Mouse (Mus musculus): ENCODE data around the gene Nox3. TPM values are rescaled to one million over a fixed set of nuclear protein-coding genes. Genes with fewer than 3 reads are reported as not detected.
A peak's percentile ranks its signal among the peaks of the same experiment; 100 is the strongest.

Nox3 gene
- polyA plus RNA-seq, 1 experiment = not detected

DNA sequence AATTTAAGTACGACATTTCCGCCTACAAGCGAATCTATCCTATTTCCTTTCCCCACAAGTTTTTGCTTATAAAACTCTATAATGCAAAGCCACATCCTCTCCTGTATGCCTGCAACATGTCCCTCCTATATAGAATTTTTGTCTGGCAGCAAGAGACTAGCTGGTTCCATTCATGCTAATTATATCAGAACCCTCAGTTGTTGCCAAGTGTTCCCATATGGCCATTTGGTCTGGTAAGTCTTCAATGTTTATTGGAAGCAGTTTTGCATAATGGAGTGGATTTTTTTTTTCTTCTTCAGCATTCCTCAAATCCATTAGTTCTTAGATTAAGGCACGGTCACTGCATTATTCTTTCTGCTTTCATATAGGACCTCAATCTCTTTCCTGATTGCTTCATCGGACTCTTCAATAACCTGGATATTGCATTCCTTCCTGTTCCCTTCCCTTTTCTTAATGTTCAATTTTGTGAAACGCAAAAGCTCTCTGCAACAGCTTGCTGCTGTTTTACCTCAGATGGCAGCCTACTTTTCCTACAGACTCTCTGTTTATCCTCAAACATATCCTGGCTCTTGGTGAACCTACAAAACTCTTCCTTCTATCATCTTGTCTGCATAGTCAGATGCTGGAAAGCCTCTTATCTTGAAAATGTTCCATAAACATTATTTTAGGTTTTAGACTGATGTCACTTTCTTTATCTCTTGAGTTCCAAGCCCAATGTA lies 92.9 kb downstream of the Nox3 start:
- Histone ChIP-seq H3K4me3 (replicated peaks; ENCODE audit: insufficient read depth, low read depth, low read length) (no peak overlapping the region), H3K27me3 (ENCODE audit: control insufficient read depth, insufficient read depth, low read length) (no peaks in the 10 kb centered on the region), H3K27ac (ENCODE audit: insufficient read depth, low read length) (no peak overlapping the region), H3K4me1 (ENCODE audit: control insufficient read depth, insufficient read depth, low read length) (0 out of 2 replicates have a peak, but pooled peaks cover 2% of the 10 kb centered on the region)
- no peak for TF ChIP-seq CTCF (IDR thresholded peaks at IDR 0.05; ENCODE audit: borderline replicate concordance, insufficient read depth, low read depth, low read length)
- no peak for TF ChIP-seq POLR2A (IDR thresholded peaks at IDR 0.05; ENCODE audit: borderline replicate concordance, insufficient read depth, low read length)
- 62% methylated on average over 6 of the region's 6 CpGs for WGBS
- DNase-seq = peak in 1 of 2 experiments; percentile 74

DNA sequence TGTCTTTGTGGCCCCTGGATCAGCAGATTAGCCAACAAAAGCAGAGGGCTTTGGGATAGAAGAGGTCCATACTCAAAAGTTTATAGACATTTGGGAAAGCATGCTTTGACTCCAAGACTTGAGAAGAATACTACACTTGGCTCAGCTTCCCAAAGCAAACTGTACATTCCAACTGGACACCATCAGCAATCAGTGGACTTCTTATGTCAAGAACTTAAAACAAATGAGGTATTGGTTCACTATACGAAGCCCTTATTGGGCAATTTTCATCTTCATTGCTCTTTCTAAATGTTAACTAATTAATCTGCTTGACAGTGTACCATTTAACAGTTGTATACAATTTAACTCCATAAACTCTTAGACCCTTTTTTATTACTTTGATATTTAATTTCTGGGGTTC lies 97.7 kb downstream of the Nox3 start:
- no peaks in the 10 kb centered on the region for H3K27me3 ChIP-seq (ENCODE audit: control insufficient read depth, insufficient read depth, low read length)
- TF ChIP-seq POLR2A (IDR thresholded peaks at IDR 0.05; ENCODE audit: borderline replicate concordance, insufficient read depth, low read length) (no peak), CTCF (IDR thresholded peaks at IDR 0.05; ENCODE audit: borderline replicate concordance, insufficient read depth, low read depth, low read length) (no peak)
- H3K27ac ChIP-seq (ENCODE audit: insufficient read depth, low read length) = no peak overlapping the region
- H3K4me3 ChIP-seq (replicated peaks; ENCODE audit: insufficient read depth, low read depth, low read length) = no peak overlapping the region
- 89% methylated on average over 1 of the region's 1 CpGs for WGBS
- 0 out of 2 replicates have a peak, but pooled peaks cover 2% of the 10 kb centered on the region for H3K4me1 ChIP-seq (ENCODE audit: control insufficient read depth, insufficient read depth, low read length)
- no peak for DNase-seq

DNA sequence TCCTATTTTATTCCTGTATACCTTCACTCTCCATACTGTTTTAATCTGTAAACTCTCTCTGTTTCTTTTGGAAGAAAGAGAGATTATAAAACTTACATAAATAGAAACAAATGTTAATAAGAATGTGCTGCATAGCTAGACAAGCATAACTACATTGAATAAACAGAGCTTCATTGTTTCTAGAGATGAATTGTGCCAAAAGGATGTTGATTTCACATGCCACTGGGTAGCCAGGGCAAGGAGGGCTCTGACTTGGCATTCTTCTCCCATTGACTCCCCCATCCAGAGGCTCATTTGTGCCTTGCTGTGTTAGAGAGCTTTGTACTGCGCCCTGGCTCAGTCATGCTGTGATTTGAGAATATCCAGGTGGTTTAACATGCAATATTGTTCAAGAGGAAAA lies 98.2 kb downstream of the Nox3 start:
- TF ChIP-seq POLR2A (IDR thresholded peaks at IDR 0.05; ENCODE audit: borderline replicate concordance, insufficient read depth, low read length) (no peak), CTCF (IDR thresholded peaks at IDR 0.05; ENCODE audit: borderline replicate concordance, insufficient read depth, low read depth, low read length) (no peak)
- Histone ChIP-seq H3K4me1 (ENCODE audit: control insufficient read depth, insufficient read depth, low read length) (0 out of 2 replicates have a peak, but pooled peaks cover 2% of the 10 kb centered on the region), H3K27ac (ENCODE audit: insufficient read depth, low read length) (no peak overlapping the region), H3K4me3 (replicated peaks; ENCODE audit: insufficient read depth, low read depth, low read length) (no peak overlapping the region), H3K27me3 (ENCODE audit: control insufficient read depth, insufficient read depth, low read length) (no peaks in the 10 kb centered on the region)
- no peak for DNase-seq
- WGBS = 51% methylated on average over 1 of the region's 1 CpGs

DNA sequence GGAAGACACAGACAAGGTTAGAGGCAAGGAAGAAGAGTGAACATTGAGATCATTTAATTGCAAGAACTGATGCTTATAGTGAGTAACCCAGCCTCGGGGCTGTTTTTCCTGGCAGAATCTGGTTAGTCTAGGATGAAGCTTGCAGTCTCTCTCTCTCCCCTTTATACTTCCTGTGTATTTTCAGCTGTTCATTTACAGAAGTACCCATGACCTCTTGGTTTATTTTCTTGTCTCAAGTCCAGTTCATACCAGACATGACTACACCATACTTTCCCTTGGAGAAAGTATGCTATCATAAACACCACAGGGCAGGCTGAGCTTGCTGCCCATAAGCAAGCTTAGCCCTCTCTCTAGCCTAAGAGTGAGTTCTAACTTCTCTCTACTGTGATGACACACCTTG lies 98.9 kb downstream of the Nox3 start:
- Histone ChIP-seq H3K4me3 (replicated peaks; ENCODE audit: insufficient read depth, low read depth, low read length) (no peak overlapping the region), H3K4me1 (ENCODE audit: control insufficient read depth, insufficient read depth, low read length) (no peaks in the 10 kb centered on the region), H3K27me3 (ENCODE audit: control insufficient read depth, insufficient read depth, low read length) (no peaks in the 10 kb centered on the region), H3K27ac (ENCODE audit: insufficient read depth, low read length) (no peak overlapping the region)
- WGBS = 68% methylated on average over 1 of the region's 1 CpGs
- no peak for DNase-seq
- no peak for TF ChIP-seq POLR2A (IDR thresholded peaks at IDR 0.05; ENCODE audit: borderline replicate concordance, insufficient read depth, low read length)
- no peak for TF ChIP-seq CTCF (IDR thresholded peaks at IDR 0.05; ENCODE audit: borderline replicate concordance, insufficient read depth, low read depth, low read length)

Other genes starting within 250 kb of the Nox3 start
- 0.25 and 0.63 TPM in 2 replicates for gene Cldn20, start 163.7 kb downstream of the Nox3 start, polyA plus RNA-seq (2012; rRNA removed)
- gene Tfb1m, start 138.5 kb downstream of the Nox3 start, polyA plus RNA-seq (2012; rRNA removed) = 8.4 and 8.8 TPM in 2 replicates

Measured in cerebellum, adult 2 months (tissue).